Mouse (Mus musculus) left cerebral cortex, adult 8-10 months (tissue): ENCODE results near the gene Sys1. TPM values are rescaled to one million over a fixed set of nuclear protein-coding genes. Genes with fewer than 3 reads are reported as not detected.

Experiments
- DNase-seq, 2 experiments: peaks; one replicate each; pipeline ENCODE4 v3.0.0; 2022; ENCODE audit warnings: low spot score in 2 of 2
- total RNA-seq, 4 experiments: library from RNA; stranded (reverse); gene quantifications; 2 replicates each; pipeline ENCODE4 v1.2.4; 2022

The Sys1 gene
- total RNA-seq, 4 experiments from 2014 or later = 39.4 to 46.1 (median 40.6) TPM

- no peak for DNase-seq
Observed at GRCm38 (mm10) chr2:164497691-164498268, 41.0 kb downstream of the Sys1 start.

GRCm38 (mm10) chr2:164499317-164499716 lies 42.6 kb downstream of the Sys1 start:
- DNase-seq = no peak

- DNase-seq = no peak
Observed at GRCm38 (mm10) chr2:164500511-164500910, 43.7 kb downstream of the Sys1 start.

- no peak for DNase-seq
Observed at GRCm38 (mm10) chr2:164504919-164505318, 48.2 kb downstream of the Sys1 start.

- no peak for DNase-seq
Observed at GRCm38 (mm10) chr2:164505619-164506347, 49.0 kb downstream of the Sys1 start.

GRCm38 (mm10) chr2:164507811-164508210 lies 51.0 kb downstream of the Sys1 start:
- DNase-seq = no peak

- DNase-seq = no peak
Observed at GRCm38 (mm10) chr2:164510621-164511190, 53.9 kb downstream of the Sys1 start.

GRCm38 (mm10) chr2:164512121-164512909 lies 55.6 kb downstream of the Sys1 start:
- DNase-seq = no peak

GRCm38 (mm10) chr2:164513389-164513788 lies 56.6 kb downstream of the Sys1 start:
- no peak for DNase-seq

- DNase-seq = no peak
Observed at GRCm38 (mm10) chr2:164514916-164515315, 58.2 kb downstream of the Sys1 start.

- no peak for DNase-seq
Observed at GRCm38 (mm10) chr2:164515897-164516296, 59.1 kb downstream of the Sys1 start.

- no peak for DNase-seq
Observed at GRCm38 (mm10) chr2:164516592-164516991, 59.8 kb downstream of the Sys1 start.

GRCm38 (mm10) chr2:164517485-164518221 lies 60.9 kb downstream of the Sys1 start:
- DNase-seq = no peak

- DNase-seq = no peak
Observed at GRCm38 (mm10) chr2:164518266-164519170, 61.8 kb downstream of the Sys1 start.

GRCm38 (mm10) chr2:164519171-164519526 lies 62.4 kb downstream of the Sys1 start:
- DNase-seq = no peak

- DNase-seq = no peak
Observed at GRCm38 (mm10) chr2:164520782-164521181, 64.0 kb downstream of the Sys1 start.

- no peak for DNase-seq
Observed at GRCm38 (mm10) chr2:164521841-164522240, 65.1 kb downstream of the Sys1 start.

- DNase-seq = no peak
Observed at GRCm38 (mm10) chr2:164522280-164522679, 65.5 kb downstream of the Sys1 start.

- DNase-seq = no peak
Observed at GRCm38 (mm10) chr2:164523301-164523773, 66.6 kb downstream of the Sys1 start.

- DNase-seq = no peak
Observed at GRCm38 (mm10) chr2:164528557-164528956, 71.8 kb downstream of the Sys1 start.
